ENCODE assay signal across 8 mouse cellular contexts in the genomic region with DNA sequence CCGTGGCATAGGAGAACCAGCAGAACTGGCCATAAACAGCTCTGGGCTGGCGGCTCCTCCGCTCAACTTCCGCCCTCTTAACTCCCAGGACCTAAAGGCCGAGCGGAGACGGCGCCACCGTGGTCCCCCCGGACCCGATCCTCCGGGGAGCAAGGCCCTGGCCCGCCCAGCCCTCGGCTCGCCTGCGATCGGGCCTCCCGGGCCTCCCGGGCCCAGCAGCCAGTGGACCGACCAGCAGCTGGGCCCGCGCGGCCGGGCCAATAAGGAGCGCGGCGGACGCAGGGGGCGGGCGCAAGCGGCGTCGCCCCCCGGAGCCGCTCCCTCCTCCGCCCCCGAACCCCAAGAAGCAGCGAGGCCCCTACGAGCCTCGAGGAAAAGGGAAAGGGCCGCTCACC. TPM values are rescaled to one million over a fixed set of nuclear protein-coding genes. Genes with fewer than 3 reads are reported as not detected.
DNase-seq lines count a peak whose midpoint lies in the region; ATAC-seq and TF ChIP-seq lines count a peak whose summit lies in the region.

No protein-coding gene starts in this region.

- TF ChIP-seq POLR2A in embryonic fibroblast, embryonic 13.5 days (IDR thresholded peaks at IDR 0.05; ENCODE audit: low read depth, low read length): no peak
- TF ChIP-seq POLR2A in limb, embryonic 14.5 days (IDR thresholded peaks at IDR 0.05; ENCODE audit: borderline replicate concordance, extremely low read depth, insufficient read depth, insufficient read length): no peak
- no peak for TF ChIP-seq POLR2A in olfactory bulb, adult 2 months (IDR thresholded peaks at IDR 0.05; ENCODE audit: insufficient read depth, low read depth, low read length)

- H3K4me3 ChIP-seq in gastrocnemius, adult 2 months: peak overlapping the region; percentile 85
- peak overlapping the region; percentile 87 for H3K4me3 ChIP-seq in C2C12 (ENCODE audit: insufficient read depth, poor library complexity, severe bottlenecking)
- peak overlapping the region; percentile 88 for H3K4me3 ChIP-seq in embryonic fibroblast, embryonic 13.5 days (ENCODE audit: insufficient read depth, low read length)
- H3K4me3 ChIP-seq in limb, embryonic 14.5 days (replicated peaks; ENCODE audit: low read length): peak overlapping the region; percentile 93
- peak overlapping the region; percentile 98 for H3K4me3 ChIP-seq in olfactory bulb, adult 2 months (ENCODE audit: insufficient read depth, low read depth, low read length)

- 1% methylated on average over 35 of the region's 41 CpGs for WGBS in limb, embryonic 14.5 days
- WGBS in olfactory bulb, adult 2 months: under 1% methylated on average over 41 of the region's 41 CpGs

- peaks cover 53% of the 10 kb centered on the region for H3K79me2 ChIP-seq in C2C12 (ENCODE audit: control insufficient read depth, insufficient read depth)

- H3K36me3 ChIP-seq in C2C12 (ENCODE audit: control insufficient read depth, insufficient read depth): peaks cover 50% of the 10 kb centered on the region
- H3K36me3 ChIP-seq in limb, embryonic 14.5 days (ENCODE audit: control insufficient read depth, insufficient read depth, low read length): peaks cover 26% of the 10 kb centered on the region

- H3K4me2 ChIP-seq in limb, embryonic 14.5 days (replicated peaks; ENCODE audit: low read depth, low read length, severe bottlenecking): peak overlapping the region; percentile 82

- no peaks in the 10 kb centered on the region for H3K27me3 ChIP-seq in C2C12 (ENCODE audit: control insufficient read depth, insufficient read depth, insufficient read length)
- no peaks in the 10 kb centered on the region for H3K27me3 ChIP-seq in limb, embryonic 14.5 days (ENCODE audit: control insufficient read depth, insufficient read depth, low read length)

- peaks cover 3% of the 10 kb centered on the region for H3K4me1 ChIP-seq in embryonic fibroblast, embryonic 13.5 days (ENCODE audit: control insufficient read depth, insufficient read depth, low read length)
- H3K4me1 ChIP-seq in limb, embryonic 14.5 days (ENCODE audit: control insufficient read depth, insufficient read depth, low read length): peaks cover 7% of the 10 kb centered on the region
- H3K4me1 ChIP-seq in olfactory bulb, adult 2 months (ENCODE audit: control insufficient read depth, insufficient read depth, low read length): peaks cover 12% of the 10 kb centered on the region

- H3K9me3 ChIP-seq in limb, embryonic 14.5 days (ENCODE audit: control insufficient read depth, low read length): no peaks in the 10 kb centered on the region

- peaks cover 50% of the 10 kb centered on the region for H3K79me3 ChIP-seq in C2C12 (ENCODE audit: low read depth)

- ATAC-seq in limb, embryonic 14.5 days (ENCODE audit: low FRiP score, low read depth): peak; percentile 74

- no peak for TF ChIP-seq CTCF in gastrocnemius, adult 2 months (IDR thresholded peaks at IDR 0.05)
- TF ChIP-seq CTCF in C2C12 (IDR thresholded peaks at IDR 0.05; ENCODE audit: control insufficient read depth, insufficient read depth, insufficient read length): no peak
- no peak for TF ChIP-seq CTCF in embryonic fibroblast, embryonic 13.5 days (IDR thresholded peaks at IDR 0.05; ENCODE audit: borderline replicate concordance, insufficient read depth, low read length)
- no peak for TF ChIP-seq CTCF in olfactory bulb, adult 2 months (IDR thresholded peaks at IDR 0.05; ENCODE audit: insufficient read depth, low read depth, low read length)

- peak overlapping the region; percentile 100 for H3ac ChIP-seq in C2C12 (ENCODE audit: control insufficient read depth, insufficient read length, low read depth)

- intact Hi-C loops in gastrocnemius, adult 2 months (cut with DNase I): loop anchor here (2.0 kb wide), 1 partner anchor 24 kb away; a partner anchor contains a TSS
- intact Hi-C loops in left cerebral cortex, postnatal 36 days (cut with DNase I): loop anchor here (2.0 kb wide), 1 partner anchor 26 kb away; a partner anchor contains a TSS

- peak overlapping the region; percentile 97 for H3K9ac ChIP-seq in limb, embryonic 14.5 days (ENCODE audit: low read depth, low read length, severe bottlenecking)

- peak; percentile 90 for DNase-seq in gastrocnemius, adult 2 months
- no peak for DNase-seq in gastrocnemius, adult 18-20 months (ENCODE audit: low spot score)
- DNase-seq in limb, embryonic 14.5 days (ENCODE audit: low spot score): peak; percentile 73
- no peak for DNase-seq in left cerebral cortex, postnatal 36 days (ENCODE audit: low spot score in 2 of 2)
- DNase-seq in B cell, adult 2 months: no peak

- H3K27ac ChIP-seq in gastrocnemius, adult 2 months: peak overlapping the region; percentile 98
- peak overlapping the region; percentile 97 for H3K27ac ChIP-seq in embryonic fibroblast, embryonic 13.5 days (ENCODE audit: insufficient read depth, low read length)
- H3K27ac ChIP-seq in limb, embryonic 14.5 days (replicated peaks; ENCODE audit: low read depth, low read length): peak overlapping the region; percentile 98
- peak overlapping the region; percentile 96 for H3K27ac ChIP-seq in olfactory bulb, adult 2 months (ENCODE audit: insufficient read depth, low read depth, low read length)

TF ChIP-seq in C2C12, 6 proteins besides CTCF, POLR2A, EP300 and RAD21:
- TF ChIP-seq MYOG (IDR thresholded peaks at IDR 0.05; ENCODE audit: control insufficient read depth, extremely low read depth, insufficient read length) (no peak), FOSL1 (IDR thresholded peaks at IDR 0.05; ENCODE audit: insufficient read depth, low read length, poor library complexity, severe bottlenecking) (no peak), MYOD1 (IDR thresholded peaks at IDR 0.05; ENCODE audit: control insufficient read depth, insufficient read length, low read depth) (no peak), CEBPB (IDR thresholded peaks at IDR 0.05; ENCODE audit: low read depth) (no peak)
TF ChIP-seq in C2C12: peak in this region for 0.

RNA-seq across cellular contexts. Expression of a gene that starts 0.4 kb away (rescaled TPM):
- 10 to 100 TPM; 16.0 to 16.3 TPM for total RNA-seq in gastrocnemius, adult 2 months (2021)
- 10 to 100 TPM; 15.7 to 17.1 TPM for total RNA-seq in gastrocnemius, adult 18-20 months (2021)
- 108 TPM for polyA plus RNA-seq in C2C12 (2012; fragmentation: generic; extraction: Trizol)
- 70.6 and 78.3 TPM in 2 replicates for polyA plus RNA-seq in embryonic fibroblast, embryonic 13.5 days (2011; ENCODE audit: insufficient read length, low read depth, missing spikeins)
- polyA plus RNA-seq in limb, embryonic 14.5 days (2012; rRNA removed): 88.2 and 94.3 TPM in 2 replicates
- 150 and 154 TPM in 2 replicates for polyA plus RNA-seq in limb, embryonic 14.5 days (2014; fragmentation: Nextera tagmentation; extraction: Ambion mirVana)
- not detected in 2 replicates for polyA plus RNA-seq in olfactory bulb, adult 2 months (2012; ENCODE audit: insufficient read depth, insufficient read length, low replicate concordance, missing spikeins)
- 10 to 100 TPM; 84.5 to 87.4 TPM for total RNA-seq in left cerebral cortex, postnatal 36 days (2021)

RNA-seq across cellular contexts. Expression of a gene that starts 23.6 kb away (rescaled TPM):
- 10 to 100 TPM; 39.2 to 43.1 TPM for total RNA-seq in gastrocnemius, adult 2 months (2021)
- total RNA-seq in gastrocnemius, adult 18-20 months (2021): 10 to 100 TPM; 40.3 to 50.1 TPM
- polyA plus RNA-seq in C2C12 (2012; fragmentation: generic; extraction: Trizol): 402 TPM
- 273 and 297 TPM in 2 replicates for polyA plus RNA-seq in embryonic fibroblast, embryonic 13.5 days (2011; ENCODE audit: insufficient read length, low read depth, missing spikeins)
- polyA plus RNA-seq in limb, embryonic 14.5 days (2012; rRNA removed): 73.3 and 79.9 TPM in 2 replicates
- polyA plus RNA-seq in limb, embryonic 14.5 days (2014; fragmentation: Nextera tagmentation; extraction: Ambion mirVana): 135 and 136 TPM in 2 replicates
- polyA plus RNA-seq in olfactory bulb, adult 2 months (2012; ENCODE audit: insufficient read depth, insufficient read length, low replicate concordance, missing spikeins): not detected in 2 replicates
- total RNA-seq in left cerebral cortex, postnatal 36 days (2021): 10 to 100 TPM; 59.1 to 62.8 TPM

RNA-seq across cellular contexts. Expression of a gene that starts 26.2 kb away (rescaled TPM):
- 10 to 100 TPM; 34.3 to 41.3 TPM for total RNA-seq in gastrocnemius, adult 2 months (2021)
- 10 to 100 TPM; 37.4 to 46.5 TPM for total RNA-seq in gastrocnemius, adult 18-20 months (2021)
- 171 TPM for polyA plus RNA-seq in C2C12 (2012; fragmentation: generic; extraction: Trizol)
- polyA plus RNA-seq in embryonic fibroblast, embryonic 13.5 days (2011; ENCODE audit: insufficient read length, low read depth, missing spikeins): 70.9 and 72.7 TPM in 2 replicates
- 82.1 and 92.1 TPM in 2 replicates for polyA plus RNA-seq in limb, embryonic 14.5 days (2012; rRNA removed)
- polyA plus RNA-seq in limb, embryonic 14.5 days (2014; fragmentation: Nextera tagmentation; extraction: Ambion mirVana): 60.9 and 61.7 TPM in 2 replicates
- polyA plus RNA-seq in olfactory bulb, adult 2 months (2012; ENCODE audit: insufficient read depth, insufficient read length, low replicate concordance, missing spikeins): not detected in 2 replicates
- total RNA-seq in left cerebral cortex, postnatal 36 days (2021): 100 to 1,000 TPM; 148 to 158 TPM

RNA-seq across cellular contexts. Expression of a gene that starts 59.5 kb away (rescaled TPM):
- 10 to 100 TPM; 22.8 to 29.1 TPM for total RNA-seq in gastrocnemius, adult 2 months (2021)
- 10 to 100 TPM; 26.9 to 33.9 TPM for total RNA-seq in gastrocnemius, adult 18-20 months (2021)
- 17.8 TPM for polyA plus RNA-seq in C2C12 (2012; fragmentation: generic; extraction: Trizol)
- 25.1 and 31.2 TPM in 2 replicates for polyA plus RNA-seq in embryonic fibroblast, embryonic 13.5 days (2011; ENCODE audit: insufficient read length, low read depth, missing spikeins)
- polyA plus RNA-seq in limb, embryonic 14.5 days (2012; rRNA removed): 62.7 and 78.5 TPM in 2 replicates
- polyA plus RNA-seq in limb, embryonic 14.5 days (2014; fragmentation: Nextera tagmentation; extraction: Ambion mirVana): 68.2 and 75.0 TPM in 2 replicates
- polyA plus RNA-seq in olfactory bulb, adult 2 months (2012; ENCODE audit: insufficient read depth, insufficient read length, low replicate concordance, missing spikeins): not detected in 2 replicates
- 10 to 100 TPM in 1 of 2 experiments, 1 to 10 TPM in 1; 9.3 to 12.3 TPM for total RNA-seq in left cerebral cortex, postnatal 36 days (2021)

Comparison
In these comparisons a context has a peak if more than half of its experiments do, and no peak if none do; other contexts are left out.
1. DNase-seq: peak in gastrocnemius, adult 2 months (single experiment) and limb, embryonic 14.5 days (single experiment); none in gastrocnemius, adult 18-20 months (single experiment), left cerebral cortex, postnatal 36 days (0 of 2) and B cell, adult 2 months (0 of 2).
2. Peak in every context shown above with its lines, with median percentiles within 50 percentile points of each other: H3K27ac ChIP-seq and H3K4me3 ChIP-seq.